Mouse (Mus musculus) midbrain, embryonic 15.5 days (tissue): ENCODE data around the gene Sstr4. TPM values are rescaled to one million over a fixed set of nuclear protein-coding genes. Genes with fewer than 3 reads are reported as not detected.

Source experiments
- ATAC-seq: fragments of 200-750 bp; cut with Nextera tagmentation; replicated peaks from 2 replicates; pipeline ENCODE4 v1.8.0; 2017; ENCODE audit warnings: moderate TSS enrichment
- H3K27ac ChIP-seq: fragments of 300-500 bp; sonication (generic); 2 replicates; pipeline ENCODE4 v1.5.1; 2015; ENCODE audit warnings: mild to moderate bottlenecking, inconsistent platforms
- H3K27me3 ChIP-seq: fragments of 300-500 bp; sonication (generic); replicated peaks from 2 replicates; pipeline ENCODE4 v1.6.1; 2015; ENCODE audit warnings: inconsistent platforms
- H3K36me3 ChIP-seq: fragments of 300-500 bp; sonication (generic); replicated peaks from 2 replicates; pipeline ENCODE4 v1.6.1; 2015; ENCODE audit warnings: inconsistent platforms
- H3K4me1 ChIP-seq: fragments of 300-500 bp; sonication (generic); 2 replicates; pipeline ENCODE4 v1.6.1; 2015; ENCODE audit warnings: inconsistent platforms
- H3K4me2 ChIP-seq: fragments of 300-500 bp; sonication (generic); 2 replicates; pipeline ENCODE4 v1.6.1; 2015; ENCODE audit warnings: inconsistent platforms, mild to moderate bottlenecking, moderate library complexity
- H3K4me3 ChIP-seq: fragments of 300-500 bp; sonication (generic); 2 replicates; pipeline ENCODE4 v1.5.1; 2015; ENCODE audit warnings: mild to moderate bottlenecking, inconsistent platforms
- H3K9ac ChIP-seq: fragments of 300-500 bp; sonication (generic); 2 replicates; pipeline ENCODE4 v1.6.1; 2015; ENCODE audit warnings: mild to moderate bottlenecking, inconsistent platforms
- H3K9me3 ChIP-seq: fragments of 300-500 bp; sonication (generic); 2 replicates; pipeline ENCODE4 v1.6.1; 2016; ENCODE audit warnings: inconsistent platforms
- WGBS: fragments of 180-500 bp; shearing (Covaris S2); methylation state at CpG from one replicate; pipeline ENCODE4 v1.1.7; 2015; ENCODE audit warnings: mixed read lengths; 5-methylcytosine and 5-hydroxymethylcytosine counted together
- polyA plus RNA-seq: library from polyadenylated mRNA; unstranded; fragments of >200 nt; fragmentation: Nextera tagmentation; extraction: Ambion mirVana; gene quantifications from 2 replicates; pipeline ENCODE4 v1.2.1, GENCODE M21; 2015

Gene Sstr4
- 3.4 and 3.9 TPM in 2 replicates for polyA plus RNA-seq

DNA sequence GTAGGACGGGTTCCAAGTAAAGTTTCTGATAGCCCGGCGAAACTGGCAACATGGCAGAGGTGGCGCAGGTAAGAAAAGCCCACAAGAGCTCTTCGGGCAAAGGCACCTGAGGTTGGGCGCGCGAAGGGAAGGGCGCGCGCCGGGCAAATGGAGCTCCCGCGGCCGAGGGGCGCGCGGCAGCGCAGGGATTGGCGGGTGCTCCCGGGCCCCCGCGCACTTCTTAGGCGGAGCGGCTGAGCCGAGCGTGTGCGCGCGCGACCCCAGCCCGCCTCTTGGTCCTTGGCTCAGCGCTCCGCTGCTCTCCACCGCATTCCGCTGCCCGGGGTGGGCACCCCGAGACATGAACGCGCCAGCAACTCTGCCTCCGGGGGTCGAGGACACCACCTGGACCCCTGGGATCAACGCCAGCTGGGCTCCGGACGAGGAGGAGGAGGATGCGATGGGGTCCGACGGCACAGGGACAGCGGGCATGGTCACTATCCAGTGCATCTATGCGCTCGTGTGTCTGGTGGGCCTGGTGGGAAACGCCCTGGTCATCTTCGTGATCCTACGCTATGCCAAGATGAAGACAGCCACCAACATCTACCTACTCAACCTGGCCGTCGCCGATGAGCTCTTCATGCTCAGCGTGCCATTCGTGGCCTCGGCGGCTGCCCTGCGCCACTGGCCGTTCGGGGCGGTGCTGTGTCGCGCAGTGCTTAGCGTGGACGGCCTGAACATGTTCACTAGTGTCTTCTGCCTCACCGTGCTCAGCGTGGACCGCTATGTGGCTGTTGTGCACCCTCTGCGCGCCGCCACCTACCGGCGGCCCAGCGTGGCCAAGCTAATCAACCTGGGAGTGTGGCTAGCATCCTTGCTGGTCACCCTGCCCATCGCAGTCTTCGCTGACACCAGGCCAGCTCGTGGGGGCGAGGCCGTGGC lies at the start of gene Sstr4:
Sstr4 (plus strand) TSS at position 214 of the 921 bp plus-strand sequence.
- peaks cover 11% of the 10 kb centered on the region for H3K4me1 ChIP-seq
- no peak within 1 kb of the TSS for H3K27ac ChIP-seq
- peak within 1 kb of the TSS; percentile 60 for H3K9ac ChIP-seq
- H3K36me3 ChIP-seq: no peaks in the 10 kb centered on the region
- H3K4me2 ChIP-seq: peak within 1 kb of the TSS; percentile 92
- peak within 1 kb of the TSS; percentile 55 for H3K4me3 ChIP-seq
- ATAC-seq: peak; percentile 95
- no peaks in the 10 kb centered on the region for H3K9me3 ChIP-seq
- H3K27me3 ChIP-seq: peaks cover 31% of the 10 kb centered on the region
- 4% methylated on average over 83 of the region's 83 CpGs for WGBS

DNA sequence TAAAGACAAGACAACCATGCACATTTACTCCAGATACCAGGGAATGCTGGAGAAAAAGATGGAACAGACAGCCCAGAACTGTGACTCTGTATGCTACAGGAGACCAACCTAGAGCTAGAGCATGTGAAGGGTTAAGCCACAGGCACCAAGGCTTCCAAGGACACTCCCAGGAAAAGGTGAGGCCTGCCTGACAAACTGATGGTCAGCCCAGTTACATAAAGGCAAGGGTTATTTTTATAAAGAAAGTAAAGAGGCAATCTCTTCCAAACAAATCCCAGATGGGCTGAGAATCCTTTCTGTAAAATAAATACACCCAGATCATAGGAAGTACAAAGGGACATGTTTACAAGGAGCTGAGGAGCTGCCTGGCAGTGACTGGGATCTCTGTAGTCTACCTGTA lies 49.8 kb upstream of the Sstr4 start:
- Histone ChIP-seq H3K27ac (no peak overlapping the region), H3K4me1 (no peaks in the 10 kb centered on the region), H3K4me3 (no peak overlapping the region), H3K9me3 (no peaks in the 10 kb centered on the region), H3K27me3 (no peaks in the 10 kb centered on the region), H3K36me3 (no peaks in the 10 kb centered on the region), H3K9ac (no peak overlapping the region), H3K4me2 (no peak overlapping the region)
- no peak for ATAC-seq

DNA sequence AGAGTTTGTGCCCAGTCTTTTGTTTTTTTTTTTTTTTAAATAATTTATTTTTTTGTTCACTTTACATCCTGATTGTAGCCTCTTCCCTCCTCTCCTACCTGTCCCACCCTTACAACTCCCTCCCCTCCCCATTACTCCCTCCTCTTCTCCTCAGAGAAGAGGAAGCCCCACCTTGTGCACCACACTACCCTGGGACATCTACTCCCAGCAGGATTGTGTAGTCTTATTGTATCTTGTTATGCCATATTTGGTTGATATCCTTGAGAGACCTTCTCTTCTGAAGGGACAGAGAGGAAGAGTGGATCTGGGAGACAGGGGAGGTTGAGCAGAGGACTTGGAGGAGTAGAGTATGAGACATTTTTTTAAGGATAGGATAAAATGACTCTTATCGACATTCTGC lies 48.2 kb upstream of the Sstr4 start:
- H3K4me3 ChIP-seq: no peak overlapping the region
- H3K9ac ChIP-seq: no peak overlapping the region
- H3K4me2 ChIP-seq: no peak overlapping the region
- H3K9me3 ChIP-seq: no peaks in the 10 kb centered on the region
- no peaks in the 10 kb centered on the region for H3K27me3 ChIP-seq
- 98% methylated on average over 1 of the region's 1 CpGs for WGBS
- no peak for ATAC-seq
- no peaks in the 10 kb centered on the region for H3K36me3 ChIP-seq
- no peak overlapping the region for H3K27ac ChIP-seq
- no peaks in the 10 kb centered on the region for H3K4me1 ChIP-seq

DNA sequence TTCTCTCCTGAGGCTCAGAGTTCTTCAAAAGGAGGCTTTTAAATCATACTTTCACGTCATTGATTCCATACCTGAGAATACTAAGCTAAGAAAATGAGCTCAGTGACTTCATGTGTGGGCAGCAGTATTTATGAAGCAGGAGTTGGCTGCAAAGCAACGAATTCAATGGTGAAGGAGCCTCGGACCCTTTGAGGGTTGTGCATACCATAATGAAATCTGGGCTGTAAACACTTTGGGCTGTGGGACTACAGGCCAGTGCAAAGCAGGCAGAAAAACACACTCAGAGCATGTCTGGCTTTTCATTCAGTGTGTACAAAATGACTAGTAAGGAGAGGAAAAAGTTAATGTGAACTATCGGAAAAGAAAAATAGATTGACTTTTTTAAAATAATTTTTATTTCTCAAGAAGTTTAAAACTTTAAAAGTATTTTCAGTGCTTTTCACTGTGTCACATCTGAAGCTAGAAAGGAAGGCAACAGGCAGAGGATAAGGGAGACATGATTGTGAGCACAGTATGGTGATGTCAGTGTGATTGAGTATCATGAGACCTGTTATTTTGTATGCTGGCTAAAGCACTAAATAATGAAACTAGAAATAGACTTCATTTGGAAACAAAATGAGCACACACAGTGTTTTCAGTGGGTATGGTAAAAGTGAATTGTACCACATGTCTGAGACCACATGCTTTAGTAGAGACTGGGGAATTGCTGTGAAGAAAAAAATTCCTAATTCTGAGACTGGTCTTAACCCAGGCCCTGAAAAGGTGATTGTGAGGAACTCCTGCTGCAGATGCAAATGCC lies 45.4 kb upstream of the Sstr4 start:
- ATAC-seq: no peak
- H3K4me3 ChIP-seq: no peak overlapping the region
- H3K27ac ChIP-seq: no peak overlapping the region
- H3K36me3 ChIP-seq: no peaks in the 10 kb centered on the region
- no peak overlapping the region for H3K9ac ChIP-seq
- no peaks in the 10 kb centered on the region for H3K4me1 ChIP-seq
- H3K4me2 ChIP-seq: no peak overlapping the region
- WGBS: 71% methylated on average over 4 of the region's 4 CpGs
- H3K27me3 ChIP-seq: no peaks in the 10 kb centered on the region
- no peaks in the 10 kb centered on the region for H3K9me3 ChIP-seq

DNA sequence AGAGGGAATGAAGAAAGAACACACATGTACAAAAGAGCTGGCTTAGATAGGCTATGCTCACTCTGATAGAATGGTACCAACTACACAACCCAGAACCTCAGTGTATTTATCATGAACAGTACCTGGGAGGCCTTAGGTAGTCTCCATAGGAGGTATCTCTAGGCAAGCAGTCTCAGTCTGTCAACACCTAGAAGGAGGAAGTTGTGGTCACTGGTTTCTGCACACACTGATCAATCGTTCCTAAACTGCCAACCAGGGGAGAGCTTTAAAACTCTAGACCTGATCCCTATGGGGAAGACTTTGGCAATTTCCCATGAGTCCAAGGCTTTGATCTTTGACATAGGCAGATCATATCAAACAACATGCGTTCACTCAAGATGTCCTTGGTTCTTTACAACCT lies 44.7 kb upstream of the Sstr4 start:
- no peak for ATAC-seq
- Histone ChIP-seq H3K9ac (no peak overlapping the region), H3K27ac (no peak overlapping the region), H3K4me2 (no peak overlapping the region), H3K9me3 (no peaks in the 10 kb centered on the region), H3K4me3 (no peak overlapping the region), H3K36me3 (no peaks in the 10 kb centered on the region), H3K27me3 (no peaks in the 10 kb centered on the region), H3K4me1 (no peaks in the 10 kb centered on the region)
- WGBS: 88% methylated on average over 2 of the region's 2 CpGs

DNA sequence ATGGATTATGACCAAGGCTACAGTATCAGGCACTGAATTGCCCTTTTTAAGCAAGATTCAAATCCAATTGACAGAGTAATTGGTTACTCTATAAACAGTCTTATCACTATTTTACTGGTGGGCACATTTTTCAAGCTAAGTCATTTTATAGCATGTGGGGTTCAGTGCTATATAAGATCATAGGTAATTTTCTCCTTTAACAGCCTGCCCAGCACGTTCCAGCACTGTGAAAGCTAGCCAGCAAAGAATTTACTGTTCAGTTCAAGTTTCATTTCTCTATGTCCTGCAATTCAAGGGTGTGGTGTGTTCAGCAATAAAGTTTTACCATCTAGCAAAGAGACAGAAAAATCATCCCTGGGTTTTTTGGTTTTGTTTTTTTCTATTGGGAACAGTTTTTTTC lies 42.5 kb upstream of the Sstr4 start:
- Histone ChIP-seq H3K36me3 (no peaks in the 10 kb centered on the region), H3K4me1 (no peaks in the 10 kb centered on the region), H3K4me3 (no peak overlapping the region), H3K27ac (no peak overlapping the region), H3K9ac (no peak overlapping the region), H3K4me2 (no peak overlapping the region), H3K9me3 (no peaks in the 10 kb centered on the region), H3K27me3 (no peaks in the 10 kb centered on the region)
- 93% methylated on average over 1 of the region's 1 CpGs for WGBS
- no peak for ATAC-seq

DNA sequence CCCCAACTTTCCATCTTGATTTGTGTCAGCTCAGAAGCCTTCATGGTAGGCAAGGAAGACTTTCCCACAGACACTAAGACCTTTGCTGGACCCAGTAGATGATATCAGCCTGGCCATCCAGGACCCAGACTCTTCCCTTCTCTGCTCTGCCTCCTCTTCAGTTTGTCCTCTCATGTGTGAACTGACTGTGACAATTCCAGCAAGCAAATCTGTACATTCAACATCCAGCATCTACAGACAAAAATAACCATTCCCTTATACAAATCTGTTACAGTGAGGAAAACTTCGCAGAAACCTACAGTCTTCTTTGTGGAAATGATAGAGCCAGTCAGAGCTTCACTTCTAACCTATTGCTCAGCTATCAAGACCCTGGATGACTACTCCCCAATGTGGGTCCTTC lies 38.0 kb upstream of the Sstr4 start:
- WGBS: 80% methylated on average over 1 of the region's 1 CpGs
- no peak for ATAC-seq

DNA sequence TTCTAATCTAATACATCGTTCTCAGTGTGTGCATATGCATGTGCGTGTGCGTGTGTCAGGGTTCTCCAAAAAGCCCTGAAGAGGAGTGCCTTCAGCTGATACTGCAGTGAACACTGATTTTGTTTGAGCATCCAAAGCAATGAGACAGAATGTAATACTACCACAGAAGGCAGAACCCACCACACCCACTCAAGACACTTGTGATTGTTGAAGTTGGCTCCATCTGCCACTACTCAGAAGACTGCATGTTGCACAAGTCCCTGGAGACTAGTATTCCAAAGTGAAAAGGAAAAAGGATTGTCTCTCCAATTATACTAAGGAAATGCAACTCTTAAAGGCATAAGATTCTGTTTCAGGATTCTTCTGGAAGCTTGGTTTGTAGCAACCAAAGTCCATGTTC lies 30.6 kb upstream of the Sstr4 start:
- H3K4me1 ChIP-seq: no peaks in the 10 kb centered on the region
- no peak overlapping the region for H3K27ac ChIP-seq
- WGBS: 93% methylated on average over 3 of the region's 3 CpGs
- no peaks in the 10 kb centered on the region for H3K36me3 ChIP-seq
- no peaks in the 10 kb centered on the region for H3K9me3 ChIP-seq
- no peak overlapping the region for H3K9ac ChIP-seq
- H3K4me3 ChIP-seq: no peak overlapping the region
- no peak overlapping the region for H3K4me2 ChIP-seq
- H3K27me3 ChIP-seq: no peaks in the 10 kb centered on the region
- ATAC-seq: no peak

More for the DNA sequence above, 38.0 kb upstream of the Sstr4 start:
- Histone ChIP-seq H3K9me3 (no peaks in the 10 kb centered on the region), H3K4me2 (no peak overlapping the region), H3K4me3 (no peak overlapping the region), H3K36me3 (no peaks in the 10 kb centered on the region), H3K4me1 (no peaks in the 10 kb centered on the region), H3K27me3 (no peaks in the 10 kb centered on the region), H3K9ac (no peak overlapping the region), H3K27ac (no peak overlapping the region)

DNA sequence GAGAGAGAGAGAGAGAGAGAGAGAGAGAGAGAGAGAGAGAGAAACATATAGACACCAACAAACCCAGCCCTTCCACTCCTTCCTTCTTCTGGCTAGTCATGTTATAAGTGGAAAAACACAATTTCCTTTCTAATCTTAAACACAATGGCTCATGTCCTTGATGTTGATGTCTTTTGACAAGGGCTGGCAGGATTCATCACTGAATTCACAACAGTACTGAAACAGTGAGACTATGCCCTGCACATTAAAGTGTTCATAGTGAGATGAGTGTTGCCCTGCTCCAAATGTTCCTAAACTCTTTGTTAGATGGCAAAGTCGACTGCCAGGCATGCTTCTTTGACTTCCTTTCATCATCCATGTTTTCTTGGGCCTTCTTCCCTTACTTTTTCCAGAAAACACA lies 29.9 kb upstream of the Sstr4 start:
- no peak for ATAC-seq
- 38% methylated on average over 1 of the region's 1 CpGs for WGBS
- no peak overlapping the region for H3K27ac ChIP-seq

DNA sequence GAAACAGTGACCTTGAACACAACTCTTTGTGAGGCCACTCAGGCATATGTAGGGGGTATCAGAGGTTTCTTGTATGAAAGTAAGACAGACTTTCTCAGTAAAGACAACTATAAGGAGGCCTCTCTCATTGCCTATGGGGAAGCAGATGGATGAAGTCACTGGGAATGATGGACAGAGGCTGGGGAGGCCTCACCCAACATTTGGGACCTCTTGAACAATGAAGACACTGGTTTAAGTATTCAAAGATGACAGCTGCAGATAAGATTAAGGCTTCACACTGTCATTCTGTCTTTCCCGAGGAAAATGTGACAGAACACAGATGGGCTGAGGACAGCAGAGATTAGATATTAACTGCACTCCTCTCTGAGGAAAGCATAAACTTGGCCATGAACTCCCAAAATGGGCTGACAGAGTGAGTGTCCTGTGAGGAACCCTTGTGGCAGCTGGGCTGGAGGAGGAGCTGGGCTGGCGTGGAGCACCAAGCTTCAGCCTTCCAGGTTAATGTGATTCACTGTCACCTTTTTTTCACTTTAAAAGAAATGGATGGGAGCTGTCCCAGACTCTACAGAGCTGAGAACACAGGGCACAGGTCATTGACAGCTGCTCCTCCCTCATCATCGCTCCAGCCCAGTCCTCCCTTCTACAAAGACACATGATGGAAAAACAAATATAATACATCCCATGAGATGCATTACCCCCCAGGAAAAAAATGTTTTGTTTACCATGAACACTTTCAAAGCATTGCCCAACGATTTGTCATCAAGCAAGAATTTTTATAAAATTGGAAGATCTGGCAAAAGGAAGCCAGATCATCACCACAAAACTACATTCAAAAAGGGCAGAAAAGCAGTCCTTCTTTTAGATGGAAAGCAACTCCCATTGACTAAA lies 23.2 kb upstream of the Sstr4 start:
- Histone ChIP-seq H3K9ac (no peak overlapping the region), H3K36me3 (no peaks in the 10 kb centered on the region), H3K4me3 (no peak overlapping the region), H3K4me1 (no peaks in the 10 kb centered on the region), H3K27me3 (no peaks in the 10 kb centered on the region), H3K9me3 (no peaks in the 10 kb centered on the region), H3K27ac (no peak overlapping the region), H3K4me2 (no peak overlapping the region)
- no peak for ATAC-seq
- 74% methylated on average over 4 of the region's 4 CpGs for WGBS

More for the DNA sequence above, 29.9 kb upstream of the Sstr4 start:
- H3K4me3 ChIP-seq: no peak overlapping the region
- H3K9me3 ChIP-seq: no peaks in the 10 kb centered on the region
- no peaks in the 10 kb centered on the region for H3K36me3 ChIP-seq
- no peak overlapping the region for H3K9ac ChIP-seq
- H3K4me1 ChIP-seq: no peaks in the 10 kb centered on the region
- H3K4me2 ChIP-seq: no peak overlapping the region
- no peaks in the 10 kb centered on the region for H3K27me3 ChIP-seq

DNA sequence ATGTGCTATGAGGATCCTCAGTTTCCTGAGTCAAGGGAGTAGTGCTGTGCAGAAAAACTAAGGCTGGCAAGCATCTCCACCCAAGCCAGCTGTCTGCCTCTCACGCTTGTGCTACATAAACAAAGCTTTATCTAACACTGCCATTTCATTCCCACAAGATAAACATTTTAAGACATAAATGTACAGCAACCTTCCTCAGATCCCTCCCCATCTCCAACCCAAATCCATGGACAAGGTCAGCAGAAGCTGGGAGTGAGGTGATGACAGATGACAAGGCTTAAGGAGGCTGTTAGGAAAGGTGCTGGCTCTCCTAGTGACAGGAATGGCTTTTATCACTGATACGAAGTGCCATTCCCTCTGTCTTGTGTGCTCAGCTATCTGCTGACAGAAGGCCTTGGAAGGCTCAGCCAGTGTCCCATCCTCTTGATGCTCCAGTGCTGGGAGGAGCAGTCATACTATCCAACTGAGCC lies 21.5 kb upstream of the Sstr4 start:
- Histone ChIP-seq H3K4me2 (no peak overlapping the region), H3K27me3 (no peaks in the 10 kb centered on the region), H3K36me3 (no peaks in the 10 kb centered on the region), H3K4me3 (no peak overlapping the region), H3K9ac (no peak overlapping the region), H3K9me3 (no peaks in the 10 kb centered on the region), H3K4me1 (no peaks in the 10 kb centered on the region), H3K27ac (no peak overlapping the region)
- no peak for ATAC-seq
- WGBS: 78% methylated on average over 2 of the region's 2 CpGs
